ENCODE assay signal across 9 mouse cellular contexts in genomic region chr9:41803680-41804460, GRCm38 (mm10).
DNase-seq lines count a peak whose midpoint lies in the region; ATAC-seq and TF ChIP-seq lines count a peak whose summit lies in the region.
"Had no signal": no experiment of that assay in that cellular context is flagged by ENCODE, and none has a peak within 500 bp of the region (broad histone marks: within the 10 kb centered on the region; RNA-seq: fewer than 3 reads in every experiment).

No protein-coding gene starts in this region.

- H3K36me3 ChIP-seq in hindbrain, embryonic 13.5 days: no peaks in the 10 kb centered on the region
- H3K36me3 ChIP-seq in myocyte (ENCODE audit: control insufficient read depth, insufficient read depth): no peaks in the 10 kb centered on the region

- H3K9ac ChIP-seq in hindbrain, embryonic 13.5 days: no peak overlapping the region

- H3K27me3 ChIP-seq in hindbrain, embryonic 13.5 days: no peaks in the 10 kb centered on the region
- H3K27me3 ChIP-seq in myocyte (ENCODE audit: control insufficient read depth, insufficient read depth, insufficient read length): no peaks in the 10 kb centered on the region

- peaks cover 23% of the 10 kb centered on the region for H3K4me1 ChIP-seq in hindbrain, embryonic 13.5 days (replicated peaks)

- H3K9me3 ChIP-seq in hindbrain, embryonic 13.5 days: no peaks in the 10 kb centered on the region

- H3K4me3 ChIP-seq in hindbrain, embryonic 13.5 days: no peak overlapping the region
- H3K4me3 ChIP-seq in myocyte: no peak overlapping the region

- whole genome bisulfite sequencing in hindbrain, embryonic 13.5 days: 63% methylated on average over 11 of the region's 11 CpGs

- no peak for TF ChIP-seq POLR2A in myocyte (IDR thresholded peaks at IDR 0.05; ENCODE audit: insufficient read length, low read depth)

- no peak for ATAC-seq in hindbrain, embryonic 13.5 days (ENCODE audit: low FRiP score)

- H3ac ChIP-seq in myocyte (ENCODE audit: control insufficient read depth, insufficient read length): no peak overlapping the region

- DNase-seq in frontal cortex, adult 2 months (ENCODE audit: extremely low spot score in 1 of 2, low spot score in 1 of 2): peak; percentile 26 to 52
- no peak for DNase-seq in frontal cortex, postnatal 25 days (ENCODE audit: low spot score in 2 of 2)
- DNase-seq in embryo, embryonic 10.5 days (ENCODE audit: low spot score): peak; percentile 35
- DNase-seq in cerebellum, adult 11 months: no peak
- DNase-seq in Muller cell, postnatal 12 days (ENCODE audit: inconsistent ontology term): no peak
- DNase-seq in thymus, postnatal 4 days: no peak
- DNase-seq: kidney, postnatal 14 days had no signal

- H3K27ac ChIP-seq in hindbrain, embryonic 13.5 days: peak overlapping the region; percentile 78; the same call in 1 of the 2 replicates

- H3K4me2 ChIP-seq in hindbrain, embryonic 13.5 days: no peak overlapping the region
- no peak overlapping the region for H3K4me2 ChIP-seq in myocyte (ENCODE audit: low read depth)

- H3K79me2 ChIP-seq in myocyte (ENCODE audit: control insufficient read depth, insufficient read depth): no peaks in the 10 kb centered on the region

TF ChIP-seq in myocyte, 11 proteins besides CTCF, POLR2A, EP300 and RAD21:
- TF ChIP-seq CEBPB (IDR thresholded peaks at IDR 0.05; ENCODE audit: insufficient read depth, poor library complexity, severe bottlenecking) (no peak), USF1 (IDR thresholded peaks at IDR 0.05; ENCODE audit: low read depth) (peak; percentile 64), MAX (IDR thresholded peaks at IDR 0.05; ENCODE audit: low read depth) (no peak), REST (IDR thresholded peaks at IDR 0.05; ENCODE audit: insufficient read depth, insufficient read length) (no peak)
TF ChIP-seq in myocyte: peak in this region for 1.

Comparison
In these comparisons a context has a peak if more than half of its experiments do, and no peak if none do; other contexts are left out.
1. DNase-seq: peak in frontal cortex, adult 2 months (2 of 2) and embryo, embryonic 10.5 days (single experiment); none in frontal cortex, postnatal 25 days (0 of 2), cerebellum, adult 11 months (single experiment), Muller cell, postnatal 12 days (single experiment) and thymus, postnatal 4 days (single experiment).